Mouse (Mus musculus): Measurements from ENCODE around the gene Pkd2. TPM values are rescaled to one million over a fixed set of nuclear protein-coding genes. Genes with fewer than 3 reads are reported as not detected.
"Not testable (repeated sequence)": the region's sequence is repeated elsewhere in the genome, so short reads cannot be mapped to it uniquely, and the experiment has no call there.

Gene Pkd2
- polyA plus RNA-seq, 1 experiment from 2014 or later: 10.9 TPM

- no peaks in the 10 kb centered on the region for H3K9me3 ChIP-seq (replicated peaks; ENCODE audit: control insufficient read depth, low read length)
- H3K4me3 ChIP-seq (ENCODE audit: low read depth, low read length): no peak overlapping the region
- H3K9ac ChIP-seq (ENCODE audit: low read depth, low read length): no peak overlapping the region
- H3K27ac ChIP-seq (ENCODE audit: low read depth, low read length): no peak overlapping the region
- ATAC-seq (replicated peaks; ENCODE audit: insufficient number of reproducible peaks, low FRiP score, low TSS enrichment): no peak
- H3K4me1 ChIP-seq (ENCODE audit: control insufficient read depth, insufficient read depth, low read length): no peaks in the 10 kb centered on the region
- H3K4me2 ChIP-seq: no peak overlapping the region
- no peaks in the 10 kb centered on the region for H3K27me3 ChIP-seq (ENCODE audit: control insufficient read depth, insufficient read depth, low read length)
- no peaks in the 10 kb centered on the region for H3K36me3 ChIP-seq (ENCODE audit: control insufficient read depth, insufficient read depth, low read length)
- WGBS (ENCODE audit: insufficient replicate concordance): 48% methylated on average over 6 of the region's 6 CpGs
Measured at GRCm38 (mm10) chr5:104433968-104434565, 25.2 kb upstream of the Pkd2 start.

GRCm38 (mm10) chr5:104434835-104435301 is 24.4 kb upstream of the Pkd2 start, which contains the start of gene Spp1:
Gene Spp1 (plus strand): TSS chr5:104435118.
- Histone ChIP-seq H3K9ac (ENCODE audit: low read depth, low read length) (no peak within 1 kb of the TSS), H3K4me2 (no peak within 1 kb of the TSS), H3K4me3 (ENCODE audit: low read depth, low read length) (no peak within 1 kb of the TSS), H3K27me3 (ENCODE audit: control insufficient read depth, insufficient read depth, low read length) (no peaks in the 10 kb centered on the region), H3K27ac (ENCODE audit: low read depth, low read length) (no peak within 1 kb of the TSS), H3K4me1 (ENCODE audit: control insufficient read depth, insufficient read depth, low read length) (no peaks in the 10 kb centered on the region), H3K9me3 (replicated peaks; ENCODE audit: control insufficient read depth, low read length) (no peaks in the 10 kb centered on the region), H3K36me3 (ENCODE audit: control insufficient read depth, insufficient read depth, low read length) (no peaks in the 10 kb centered on the region)
- ATAC-seq (replicated peaks; ENCODE audit: insufficient number of reproducible peaks, low FRiP score, low TSS enrichment): no peak
- 68% methylated on average over 7 of the region's 7 CpGs for WGBS (ENCODE audit: insufficient replicate concordance)

- H3K9ac ChIP-seq (ENCODE audit: low read depth, low read length): no peak overlapping the region
- no peaks in the 10 kb centered on the region for H3K9me3 ChIP-seq (replicated peaks; ENCODE audit: control insufficient read depth, low read length)
- H3K4me1 ChIP-seq (ENCODE audit: control insufficient read depth, insufficient read depth, low read length): no peaks in the 10 kb centered on the region
- no peak for ATAC-seq (replicated peaks; ENCODE audit: insufficient number of reproducible peaks, low FRiP score, low TSS enrichment)
- no peak overlapping the region for H3K4me2 ChIP-seq
- 82% methylated on average over 7 of the region's 7 CpGs for WGBS (ENCODE audit: insufficient replicate concordance)
- no peak overlapping the region for H3K27ac ChIP-seq (ENCODE audit: low read depth, low read length)
- no peak overlapping the region for H3K4me3 ChIP-seq (ENCODE audit: low read depth, low read length)
- H3K36me3 ChIP-seq (ENCODE audit: control insufficient read depth, insufficient read depth, low read length): no peaks in the 10 kb centered on the region
- no peaks in the 10 kb centered on the region for H3K27me3 ChIP-seq (ENCODE audit: control insufficient read depth, insufficient read depth, low read length)
Measured at GRCm38 (mm10) chr5:104436406-104437076, 22.7 kb upstream of the Pkd2 start.

GRCm38 (mm10) chr5:104442396-104442795 is 16.9 kb upstream of the Pkd2 start:
- whole genome bisulfite sequencing (ENCODE audit: insufficient replicate concordance): 67% methylated on average over 6 of the region's 6 CpGs
- Histone ChIP-seq H3K4me3 (ENCODE audit: low read depth, low read length) (no peak overlapping the region), H3K9me3 (replicated peaks; ENCODE audit: control insufficient read depth, low read length) (no peaks in the 10 kb centered on the region), H3K27me3 (ENCODE audit: control insufficient read depth, insufficient read depth, low read length) (no peaks in the 10 kb centered on the region), H3K27ac (ENCODE audit: low read depth, low read length) (no peak overlapping the region), H3K9ac (ENCODE audit: low read depth, low read length) (no peak overlapping the region), H3K36me3 (ENCODE audit: control insufficient read depth, insufficient read depth, low read length) (no peaks in the 10 kb centered on the region), H3K4me1 (ENCODE audit: control insufficient read depth, insufficient read depth, low read length) (no peaks in the 10 kb centered on the region), H3K4me2 (no peak overlapping the region)
- ATAC-seq (replicated peaks; ENCODE audit: insufficient number of reproducible peaks, low FRiP score, low TSS enrichment): no peak

- H3K9ac ChIP-seq (ENCODE audit: low read depth, low read length): no peak overlapping the region
- H3K4me2 ChIP-seq: no peak overlapping the region
- no peaks in the 10 kb centered on the region for H3K27me3 ChIP-seq (ENCODE audit: control insufficient read depth, insufficient read depth, low read length)
- H3K27ac ChIP-seq (ENCODE audit: low read depth, low read length): no peak overlapping the region
- no peaks in the 10 kb centered on the region for H3K9me3 ChIP-seq (replicated peaks; ENCODE audit: control insufficient read depth, low read length)
- 66% methylated on average over 1 of the region's 1 CpGs for WGBS (ENCODE audit: insufficient replicate concordance)
- no peaks in the 10 kb centered on the region for H3K4me1 ChIP-seq (ENCODE audit: control insufficient read depth, insufficient read depth, low read length)
- H3K36me3 ChIP-seq (ENCODE audit: control insufficient read depth, insufficient read depth, low read length): no peaks in the 10 kb centered on the region
- no peak overlapping the region for H3K4me3 ChIP-seq (ENCODE audit: low read depth, low read length)
- ATAC-seq (replicated peaks; ENCODE audit: insufficient number of reproducible peaks, low FRiP score, low TSS enrichment): no peak
Measured at GRCm38 (mm10) chr5:104442850-104443249, 16.4 kb upstream of the Pkd2 start.

- Histone ChIP-seq H3K9ac (ENCODE audit: low read depth, low read length) (no peak overlapping the region), H3K4me1 (ENCODE audit: control insufficient read depth, insufficient read depth, low read length) (no peaks in the 10 kb centered on the region), H3K27ac (ENCODE audit: low read depth, low read length) (no peak overlapping the region), H3K4me3 (ENCODE audit: low read depth, low read length) (no peak overlapping the region), H3K36me3 (ENCODE audit: control insufficient read depth, insufficient read depth, low read length) (no peaks in the 10 kb centered on the region), H3K9me3 (replicated peaks; ENCODE audit: control insufficient read depth, low read length) (no peaks in the 10 kb centered on the region), H3K27me3 (ENCODE audit: control insufficient read depth, insufficient read depth, low read length) (peaks cover 3% of the 10 kb centered on the region; the same call in 1 of the 2 replicates), H3K4me2 (no peak overlapping the region)
- ATAC-seq (replicated peaks; ENCODE audit: insufficient number of reproducible peaks, low FRiP score, low TSS enrichment): no peak
- WGBS (ENCODE audit: insufficient replicate concordance): 8% methylated on average over 3 of the region's 3 CpGs
Measured at GRCm38 (mm10) chr5:104446156-104446555, 13.1 kb upstream of the Pkd2 start.

- H3K4me2 ChIP-seq; H3K36me3 ChIP-seq (ENCODE audit: control insufficient read depth, insufficient read depth, low read length); H3K9ac ChIP-seq (ENCODE audit: low read depth, low read length); H3K9me3 ChIP-seq (replicated peaks; ENCODE audit: control insufficient read depth, low read length); H3K4me1 ChIP-seq (ENCODE audit: control insufficient read depth, insufficient read depth, low read length); H3K4me3 ChIP-seq (ENCODE audit: low read depth, low read length); H3K27ac ChIP-seq (ENCODE audit: low read depth, low read length); H3K27me3 ChIP-seq (ENCODE audit: control insufficient read depth, insufficient read depth, low read length); ATAC-seq (replicated peaks; ENCODE audit: insufficient number of reproducible peaks, low FRiP score, low TSS enrichment): not testable (repeated sequence)
- WGBS (ENCODE audit: insufficient replicate concordance): 23% methylated on average over 6 of the region's 6 CpGs
Measured at GRCm38 (mm10) chr5:104448346-104448745, 10.9 kb upstream of the Pkd2 start.

- H3K27me3 ChIP-seq (ENCODE audit: control insufficient read depth, insufficient read depth, low read length): peaks cover 3% of the 10 kb centered on the region; the same call in 1 of the 2 replicates
- no peaks in the 10 kb centered on the region for H3K4me1 ChIP-seq (ENCODE audit: control insufficient read depth, insufficient read depth, low read length)
- WGBS (ENCODE audit: insufficient replicate concordance): 32% methylated on average over 3 of the region's 3 CpGs
- no peak overlapping the region for H3K4me3 ChIP-seq (ENCODE audit: low read depth, low read length)
- no peak for ATAC-seq (replicated peaks; ENCODE audit: insufficient number of reproducible peaks, low FRiP score, low TSS enrichment)
- no peaks in the 10 kb centered on the region for H3K9me3 ChIP-seq (replicated peaks; ENCODE audit: control insufficient read depth, low read length)
- no peak overlapping the region for H3K27ac ChIP-seq (ENCODE audit: low read depth, low read length)
- H3K9ac ChIP-seq (ENCODE audit: low read depth, low read length): no peak overlapping the region
- no peaks in the 10 kb centered on the region for H3K36me3 ChIP-seq (ENCODE audit: control insufficient read depth, insufficient read depth, low read length)
- no peak overlapping the region for H3K4me2 ChIP-seq
Measured at GRCm38 (mm10) chr5:104449491-104449890, 9.8 kb upstream of the Pkd2 start.

- Histone ChIP-seq H3K4me3 (ENCODE audit: low read depth, low read length) (no peak overlapping the region), H3K4me1 (ENCODE audit: control insufficient read depth, insufficient read depth, low read length) (no peaks in the 10 kb centered on the region), H3K27me3 (ENCODE audit: control insufficient read depth, insufficient read depth, low read length) (peaks cover 3% of the 10 kb centered on the region; the same call in 1 of the 2 replicates), H3K36me3 (ENCODE audit: control insufficient read depth, insufficient read depth, low read length) (no peaks in the 10 kb centered on the region), H3K9ac (ENCODE audit: low read depth, low read length) (no peak overlapping the region), H3K27ac (ENCODE audit: low read depth, low read length) (no peak overlapping the region), H3K4me2 (no peak overlapping the region), H3K9me3 (replicated peaks; ENCODE audit: control insufficient read depth, low read length) (no peaks in the 10 kb centered on the region)
- 50% methylated on average over 1 of the region's 1 CpGs for WGBS (ENCODE audit: insufficient replicate concordance)
- no peak for ATAC-seq (replicated peaks; ENCODE audit: insufficient number of reproducible peaks, low FRiP score, low TSS enrichment)
Measured at GRCm38 (mm10) chr5:104453075-104453474, 6.2 kb upstream of the Pkd2 start.

Measured in heart, embryonic 11.5 days (tissue).